Mouse (Mus musculus) myocyte (in vitro differentiated cells): ENCODE results near the gene Smg1. TPM values are rescaled to one million over a fixed set of nuclear protein-coding genes. Genes with fewer than 3 reads are reported as not detected.

Source experiments
- H3K27me3 ChIP-seq: one replicate; pipeline ENCODE4 v1.6.1; 2011; ENCODE audit not compliant: control insufficient read depth, insufficient read depth, insufficient read length
- H3K36me3 ChIP-seq: one replicate; pipeline ENCODE4 v1.6.1; 2011; ENCODE audit not compliant: control insufficient read depth, insufficient read depth
- H3K4me2 ChIP-seq: one replicate; pipeline ENCODE4 v1.6.1; 2011; ENCODE audit warnings: low read depth, control low read depth
- H3K4me3 ChIP-seq: one replicate; pipeline ENCODE4 v1.5.1; 2011; ENCODE audit warnings: mild to moderate bottlenecking, control low read depth, moderate library complexity
- H3K79me2 ChIP-seq: one replicate; pipeline ENCODE4 v1.6.1; 2011; ENCODE audit not compliant: control insufficient read depth, insufficient read depth
- H3ac ChIP-seq: one replicate; pipeline ENCODE4 v1.6.1; 2011; ENCODE audit not compliant: control insufficient read depth, insufficient read length
- CEBPB ChIP-seq: IDR thresholded peaks from 2 replicates; pipeline ENCODE4 v1.6.1; 2011; ENCODE audit warnings: mild to moderate bottlenecking, moderate library complexity; ENCODE audit not compliant: poor library complexity, insufficient read depth, severe bottlenecking
- E2F4 ChIP-seq: IDR thresholded peaks from one replicate; pipeline ENCODE4 v1.6.1; 2011; ENCODE audit warnings: mild to moderate bottlenecking, control low read depth, moderate library complexity; ENCODE audit not compliant: insufficient read depth
- MAX ChIP-seq: IDR thresholded peaks from one replicate; pipeline ENCODE4 v1.6.1; 2011; ENCODE audit warnings: low read depth, mild to moderate bottlenecking, control low read depth
- MYOD1 ChIP-seq, 3 experiments: IDR thresholded peaks; one replicate each; pipeline ENCODE4 v1.6.1; 2011; ENCODE audit warnings: control low read depth in 2 of 3, low read depth in 2 of 3, mild to moderate bottlenecking in 2 of 3, moderate library complexity in 1 of 3; ENCODE audit not compliant: insufficient read length in 2 of 3, control insufficient read depth in 1 of 3
- MYOG ChIP-seq, 3 experiments: IDR thresholded peaks; one replicate each; pipeline ENCODE4 v1.6.1; 2011; ENCODE audit warnings: control low read depth in 2 of 3, low read depth in 2 of 3, mild to moderate bottlenecking in 2 of 3; ENCODE audit not compliant: insufficient read length in 2 of 3, control insufficient read depth in 1 of 3, insufficient read depth in 1 of 3
- POLR2A ChIP-seq: IDR thresholded peaks from one replicate; pipeline ENCODE4 v1.6.1; 2011; ENCODE audit warnings: low read depth, mild to moderate bottlenecking, control low read depth, moderate library complexity; ENCODE audit not compliant: insufficient read length
- POLR2AphosphoS2 ChIP-seq: IDR thresholded peaks from one replicate; pipeline ENCODE4 v1.6.1; 2011; ENCODE audit warnings: low read depth, control low read depth; ENCODE audit not compliant: insufficient read length
- REST ChIP-seq: IDR thresholded peaks from one replicate; pipeline ENCODE4 v1.6.1; 2011; ENCODE audit warnings: mild to moderate bottlenecking, control low read depth, moderate library complexity; ENCODE audit not compliant: insufficient read depth, insufficient read length
- SRF ChIP-seq: IDR thresholded peaks from one replicate; pipeline ENCODE4 v1.6.1; 2011; ENCODE audit warnings: low read depth; ENCODE audit not compliant: control insufficient read depth, insufficient read length
- TCF12 ChIP-seq: IDR thresholded peaks from one replicate; pipeline ENCODE4 v1.6.1; 2011; ENCODE audit warnings: mild to moderate bottlenecking, control low read depth; ENCODE audit not compliant: poor library complexity, insufficient read depth, severe bottlenecking
- TCF3 ChIP-seq: IDR thresholded peaks from one replicate; pipeline ENCODE4 v1.6.1; 2011; ENCODE audit warnings: low read depth, control low read depth; ENCODE audit not compliant: insufficient read length
- USF1 ChIP-seq: IDR thresholded peaks from one replicate; pipeline ENCODE4 v1.6.1; 2011; ENCODE audit warnings: low read depth, mild to moderate bottlenecking, control low read depth, moderate library complexity
- polyA plus RNA-seq: library from polyadenylated mRNA; unstranded; fragments of >200 nt; fragmentation: generic; extraction: Trizol; gene quantifications from one replicate; pipeline ENCODE4 v1.2.1, GENCODE M21; 2012; ENCODE audit warnings: missing spikeins

Smg1 gene
- polyA plus RNA-seq, 1 experiment = 7.9 TPM

GRCm38 (mm10) chr7:118117539-118118210 is 125.8 kb downstream of the Smg1 start:
- Histone ChIP-seq H3K36me3 (peaks cover 50% of the 10 kb centered on the region), H3K4me3 (no peak overlapping the region), H3K4me2 (no peak overlapping the region), H3K79me2 (peaks cover 32% of the 10 kb centered on the region), H3K27me3 (no peaks in the 10 kb centered on the region), H3ac (no peak overlapping the region)
- TF ChIP-seq E2F4 (no peak), TCF3 (no peak), MYOD1 (IDR thresholded peaks at IDR 0.05; ENCODE audit: control insufficient read depth in 1 of 3, insufficient read length in 2 of 3, low read depth in 2 of 3) (no peak), MYOG (IDR thresholded peaks at IDR 0.05; ENCODE audit: control insufficient read depth in 1 of 3, insufficient read depth in 1 of 3, insufficient read length in 2 of 3, low read depth in 2 of 3) (no peak), SRF (no peak), POLR2AphosphoS2 (no peak), CEBPB (no peak), POLR2A (no peak), USF1 (no peak), MAX (no peak), TCF12 (no peak), REST (no peak)

- peak overlapping the region; percentile 65 for H3ac ChIP-seq
- peaks cover 56% of the 10 kb centered on the region for H3K36me3 ChIP-seq
- no peak for TF ChIP-seq USF1
- TF ChIP-seq SRF = no peak
- TF ChIP-seq E2F4 = no peak
- TF ChIP-seq MYOD1 (IDR thresholded peaks at IDR 0.05; ENCODE audit: control insufficient read depth in 1 of 3, insufficient read length in 2 of 3, low read depth in 2 of 3) = no peak
- no peak for TF ChIP-seq TCF12
- no peak for TF ChIP-seq CEBPB
- no peak for TF ChIP-seq POLR2A
- no peak for TF ChIP-seq REST
- TF ChIP-seq MAX = no peak
- TF ChIP-seq MYOG (IDR thresholded peaks at IDR 0.05; ENCODE audit: control insufficient read depth in 1 of 3, insufficient read depth in 1 of 3, insufficient read length in 2 of 3, low read depth in 2 of 3) = no peak
- no peak for TF ChIP-seq POLR2AphosphoS2
- TF ChIP-seq TCF3 = no peak
- no peak overlapping the region for H3K4me2 ChIP-seq
- peaks cover 39% of the 10 kb centered on the region for H3K79me2 ChIP-seq
- peak overlapping the region; percentile 99 for H3K4me3 ChIP-seq
- H3K27me3 ChIP-seq = no peaks in the 10 kb centered on the region
These were observed 126.5 kb downstream of the Smg1 start for GRCm38 (mm10) chr7:118116787-118117538.

- peaks cover 49% of the 10 kb centered on the region for H3K79me2 ChIP-seq
- peaks cover 63% of the 10 kb centered on the region for H3K36me3 ChIP-seq
- peak within 1 kb of the TSS; percentile 96 for H3K4me2 ChIP-seq
- TF ChIP-seq MYOG (IDR thresholded peaks at IDR 0.05; ENCODE audit: control insufficient read depth in 1 of 3, insufficient read depth in 1 of 3, insufficient read length in 2 of 3, low read depth in 2 of 3) (no peak), USF1 (no peak), POLR2AphosphoS2 (peak; percentile 94), REST (no peak), POLR2A (peak; percentile 93)
- H3K27me3 ChIP-seq = no peaks in the 10 kb centered on the region
- peak within 1 kb of the TSS; percentile 65 for H3ac ChIP-seq
- peak within 1 kb of the TSS; percentile 99 for H3K4me3 ChIP-seq
These were observed 127.4 kb downstream of the Smg1 start, which contains the start of gene Rps15a for GRCm38 (mm10) chr7:118115877-118116568. TSS of gene Rps15a (minus strand) at chr7:118116188.

GRCm38 (mm10) chr7:118115533-118115876 is 128.0 kb downstream of the Smg1 start:
- no peaks in the 10 kb centered on the region for H3K27me3 ChIP-seq
- TF ChIP-seq MAX (no peak), CEBPB (no peak), POLR2AphosphoS2 (no peak), E2F4 (no peak), POLR2A (no peak), MYOD1 (IDR thresholded peaks at IDR 0.05; ENCODE audit: control insufficient read depth in 1 of 3, insufficient read length in 2 of 3, low read depth in 2 of 3) (no peak), USF1 (no peak), TCF3 (no peak)
- peaks cover 54% of the 10 kb centered on the region for H3K79me2 ChIP-seq
- H3K36me3 ChIP-seq = peaks cover 61% of the 10 kb centered on the region
- H3ac ChIP-seq = peak overlapping the region; percentile 65
- peak overlapping the region; percentile 99 for H3K4me3 ChIP-seq
- peak overlapping the region; percentile 96 for H3K4me2 ChIP-seq
